Mouse (Mus musculus) heart, embryonic 11.5 days (tissue): ENCODE results near the gene Tmsb10. TPM values are rescaled to one million over a fixed set of nuclear protein-coding genes. Genes with fewer than 3 reads are reported as not detected.

Source experiments
- ATAC-seq: fragments of 200-750 bp; cut with Nextera tagmentation; replicated peaks from 2 replicates; pipeline ENCODE4 v1.8.0; 2017; ENCODE audit warnings: moderate library complexity; ENCODE audit not compliant: insufficient number of reproducible peaks, low FRiP score, low TSS enrichment
- H3K27ac ChIP-seq: fragments of 300-500 bp; sonication (generic); 2 replicates; pipeline ENCODE4 v1.5.1; 2014; ENCODE audit warnings: mild to moderate bottlenecking, low read depth, low read length
- H3K27me3 ChIP-seq: fragments of 300-500 bp; sonication (generic); 2 replicates; pipeline ENCODE4 v1.6.1; 2014; ENCODE audit warnings: mild to moderate bottlenecking, low read length, mixed read lengths; ENCODE audit not compliant: control insufficient read depth, insufficient read depth
- H3K36me3 ChIP-seq: fragments of 300-500 bp; sonication (generic); 2 replicates; pipeline ENCODE4 v1.6.1; 2014; ENCODE audit warnings: mild to moderate bottlenecking, low read length, moderate library complexity, mixed read lengths; ENCODE audit not compliant: control insufficient read depth, insufficient read depth
- H3K4me1 ChIP-seq: fragments of 300-500 bp; sonication (generic); 2 replicates; pipeline ENCODE4 v1.6.1; 2014; ENCODE audit warnings: low read length; ENCODE audit not compliant: control insufficient read depth, insufficient read depth
- H3K4me2 ChIP-seq: fragments of 300-500 bp; sonication (generic); 2 replicates; pipeline ENCODE4 v1.6.1; 2014; ENCODE audit warnings: mild to moderate bottlenecking, moderate library complexity
- H3K4me3 ChIP-seq: fragments of 300-500 bp; sonication (generic); 2 replicates; pipeline ENCODE4 v1.5.1; 2014; ENCODE audit warnings: low read depth, low read length
- H3K9ac ChIP-seq: fragments of 300-500 bp; sonication (generic); 2 replicates; pipeline ENCODE4 v1.6.1; 2014; ENCODE audit warnings: mild to moderate bottlenecking, low read depth, low read length, moderate library complexity
- H3K9me3 ChIP-seq: fragments of 300-500 bp; sonication (generic); replicated peaks from 2 replicates; pipeline ENCODE4 v1.6.1; 2016; ENCODE audit warnings: low read length; ENCODE audit not compliant: control insufficient read depth
- WGBS: fragments of 180-500 bp; shearing (Covaris S2); extraction: QIAGEN DNeasy Blood & Tissue Kit; methylation state at CpG from one replicate; pipeline ENCODE4 v1.1.7; 2014; ENCODE audit not compliant: insufficient replicate concordance; 5-methylcytosine and 5-hydroxymethylcytosine counted together
- polyA plus RNA-seq: library from polyadenylated mRNA; unstranded; fragments of >200 nt; fragmentation: Nextera tagmentation; extraction: Ambion mirVana; gene quantifications from 2 replicates; pipeline ENCODE4 v1.2.1, GENCODE M21; 2014

The Tmsb10 gene
- polyA plus RNA-seq, 1 experiment from 2014 or later: 2,031 TPM

- H3K4me3 ChIP-seq: peak overlapping the region; percentile 80
- ATAC-seq: no peak
- no peaks in the 10 kb centered on the region for H3K36me3 ChIP-seq
- H3K9me3 ChIP-seq: no peaks in the 10 kb centered on the region
- H3K4me1 ChIP-seq: peaks cover 14% of the 10 kb centered on the region
- no peak overlapping the region for H3K27ac ChIP-seq
- H3K4me2 ChIP-seq: peak overlapping the region; percentile 86
- no peaks in the 10 kb centered on the region for H3K27me3 ChIP-seq
- 36% methylated on average over 4 of the region's 4 CpGs for WGBS
- peak overlapping the region; percentile 98 for H3K9ac ChIP-seq
Observed at GRCm38 (mm10) chr6:72959175-72959574, 627 bp upstream of the Tmsb10 start.

GRCm38 (mm10) chr6:72957676-72958641, 589 bp downstream of the Tmsb10 start:
- H3K27ac ChIP-seq: peak overlapping the region; percentile 83
- WGBS: under 1% methylated on average over 75 of the region's 75 CpGs
- peaks cover 14% of the 10 kb centered on the region for H3K4me1 ChIP-seq
- H3K4me2 ChIP-seq: peak overlapping the region; percentile 86
- H3K36me3 ChIP-seq: no peaks in the 10 kb centered on the region
- peak overlapping the region; percentile 98 for H3K9ac ChIP-seq
- peak; percentile 87 for ATAC-seq
- H3K9me3 ChIP-seq: no peaks in the 10 kb centered on the region
- H3K27me3 ChIP-seq: no peaks in the 10 kb centered on the region
- H3K4me3 ChIP-seq: peak overlapping the region; percentile 80

GRCm38 (mm10) chr6:72957093-72957435, 1.5 kb downstream of the Tmsb10 start:
- Histone ChIP-seq H3K9me3 (no peaks in the 10 kb centered on the region), H3K36me3 (no peaks in the 10 kb centered on the region), H3K4me1 (peaks cover 14% of the 10 kb centered on the region), H3K27me3 (no peaks in the 10 kb centered on the region), H3K9ac (peak overlapping the region; percentile 98), H3K4me3 (peak overlapping the region; percentile 80), H3K4me2 (peak overlapping the region; percentile 86), H3K27ac (no peak overlapping the region)
- under 1% methylated on average over 14 of the region's 14 CpGs for WGBS
- ATAC-seq: no peak

- 6% methylated on average over 15 of the region's 15 CpGs for WGBS
Observed at GRCm38 (mm10) chr6:72956199-72957092, 2.1 kb downstream of the Tmsb10 start.

GRCm38 (mm10) chr6:72955517-72956198, 2.9 kb downstream of the Tmsb10 start:
- 56% methylated on average over 8 of the region's 8 CpGs for WGBS
- ATAC-seq: no peak
- H3K4me3 ChIP-seq: no peak overlapping the region; the same call in 1 of the 2 replicates
- H3K9me3 ChIP-seq: no peaks in the 10 kb centered on the region
- H3K9ac ChIP-seq: no peak overlapping the region
- H3K27me3 ChIP-seq: no peaks in the 10 kb centered on the region
- H3K36me3 ChIP-seq: no peaks in the 10 kb centered on the region
- H3K4me2 ChIP-seq: peak overlapping the region; percentile 86
- H3K27ac ChIP-seq: peak overlapping the region; percentile 15; the same call in 1 of the 2 replicates
- peaks cover 14% of the 10 kb centered on the region for H3K4me1 ChIP-seq

More at GRCm38 (mm10) chr6:72956199-72957092, 2.1 kb downstream of the Tmsb10 start:
- Histone ChIP-seq H3K27ac (peak overlapping the region; percentile 15; the same call in 1 of the 2 replicates), H3K4me1 (peaks cover 14% of the 10 kb centered on the region), H3K9ac (peak overlapping the region; percentile 98), H3K36me3 (no peaks in the 10 kb centered on the region), H3K27me3 (no peaks in the 10 kb centered on the region), H3K4me2 (peak overlapping the region; percentile 86), H3K4me3 (peak overlapping the region; percentile 80), H3K9me3 (no peaks in the 10 kb centered on the region)
- peak; percentile 57 for ATAC-seq

GRCm38 (mm10) chr6:72954786-72955185, 3.8 kb downstream of the Tmsb10 start:
- Histone ChIP-seq H3K36me3 (no peaks in the 10 kb centered on the region), H3K9ac (no peak overlapping the region)
- 52% methylated on average over 7 of the region's 7 CpGs for WGBS

GRCm38 (mm10) chr6:72952967-72953366, 5.6 kb downstream of the Tmsb10 start:
- Histone ChIP-seq H3K27me3 (no peaks in the 10 kb centered on the region), H3K9ac (no peak overlapping the region), H3K36me3 (no peaks in the 10 kb centered on the region), H3K4me3 (no peak overlapping the region), H3K9me3 (no peaks in the 10 kb centered on the region), H3K4me2 (no peak overlapping the region), H3K27ac (no peak overlapping the region), H3K4me1 (peaks cover 14% of the 10 kb centered on the region)
- 78% methylated on average over 2 of the region's 2 CpGs for WGBS
- ATAC-seq: no peak

More at GRCm38 (mm10) chr6:72954786-72955185, 3.8 kb downstream of the Tmsb10 start:
- no peak for ATAC-seq
- no peak overlapping the region for H3K4me3 ChIP-seq
- H3K9me3 ChIP-seq: no peaks in the 10 kb centered on the region
- H3K27me3 ChIP-seq: no peaks in the 10 kb centered on the region
- no peak overlapping the region for H3K4me2 ChIP-seq
- peaks cover 14% of the 10 kb centered on the region for H3K4me1 ChIP-seq
- H3K27ac ChIP-seq: no peak overlapping the region

GRCm38 (mm10) chr6:72952221-72952620, 6.3 kb downstream of the Tmsb10 start:
- Histone ChIP-seq H3K4me3 (no peak overlapping the region), H3K27me3 (no peaks in the 10 kb centered on the region), H3K27ac (no peak overlapping the region), H3K9me3 (no peaks in the 10 kb centered on the region), H3K4me2 (no peak overlapping the region), H3K4me1 (peaks cover 14% of the 10 kb centered on the region), H3K36me3 (no peaks in the 10 kb centered on the region), H3K9ac (no peak overlapping the region)
- ATAC-seq: no peak
- WGBS: 63% methylated on average over 2 of the region's 2 CpGs
